Mouse (Mus musculus): ENCODE data around the gene Cym. TPM values are rescaled to one million over a fixed set of nuclear protein-coding genes. Genes with fewer than 3 reads are reported as not detected.

Gene Cym
- total RNA-seq, 1 experiment = not detected

GRCm38 (mm10) chr3:107180860-107181259 lies 40.7 kb downstream of the Cym start:
- no peak for DNase-seq (ENCODE audit: low read depth, low spot score)
- in situ Hi-C loops (cut with MboI; ENCODE audit: low sequenced_read_pairs in 2 of 2, unreplicated experiment in 2 of 2) = no loop called here
- Histone ChIP-seq H3K27ac (ENCODE audit: insufficient read depth, low read depth, low read length, poor library complexity, severe bottlenecking) (no peak overlapping the region), H3K4me1 (ENCODE audit: control insufficient read depth in 2 of 2, insufficient read depth in 2 of 2, low read length in 2 of 2, poor library complexity in 1 of 2) (no peaks in the 10 kb centered on the region), H3K4me3 (ENCODE audit: insufficient read depth in 1 of 2, low read depth in 1 of 2, low read length in 2 of 2, poor library complexity in 1 of 2, severe bottlenecking in 1 of 2) (no peak overlapping the region), H3K9me3 (ENCODE audit: control insufficient read depth, insufficient read depth, low read depth, low read length) (no peaks in the 10 kb centered on the region), H3K36me3 (ENCODE audit: control insufficient read depth, insufficient read depth, low read length, poor library complexity, severe bottlenecking) (no peaks in the 10 kb centered on the region), H3K9ac (ENCODE audit: insufficient read depth, low read depth, low read length, poor library complexity, severe bottlenecking) (no peak overlapping the region)
- TF ChIP-seq ZC3H11A (IDR thresholded peaks at IDR 0.05; ENCODE audit: borderline replicate concordance, low read depth, low read length) (no peak), MAFK (IDR thresholded peaks at IDR 0.05; ENCODE audit: insufficient read depth, low read depth, low read length) (no peak), ZNF384 (IDR thresholded peaks at IDR 0.05; ENCODE audit: low read depth, low read length) (no peak)

GRCm38 (mm10) chr3:107176501-107176900 lies 45.0 kb downstream of the Cym start:
- Histone ChIP-seq H3K27ac (ENCODE audit: insufficient read depth, low read depth, low read length, poor library complexity, severe bottlenecking) (no peak overlapping the region), H3K4me3 (ENCODE audit: insufficient read depth in 1 of 2, low read depth in 1 of 2, low read length in 2 of 2, poor library complexity in 1 of 2, severe bottlenecking in 1 of 2) (no peak overlapping the region), H3K36me3 (ENCODE audit: control insufficient read depth, insufficient read depth, low read length, poor library complexity, severe bottlenecking) (no peaks in the 10 kb centered on the region), H3K9me3 (ENCODE audit: control insufficient read depth, insufficient read depth, low read depth, low read length) (no peaks in the 10 kb centered on the region), H3K9ac (ENCODE audit: insufficient read depth, low read depth, low read length, poor library complexity, severe bottlenecking) (no peak overlapping the region), H3K4me1 (ENCODE audit: control insufficient read depth in 2 of 2, insufficient read depth in 2 of 2, low read length in 2 of 2, poor library complexity in 1 of 2) (no peaks in the 10 kb centered on the region)
- no peak for DNase-seq (ENCODE audit: low read depth, low spot score)
- TF ChIP-seq CHD2 (IDR thresholded peaks at IDR 0.05; ENCODE audit: low read depth, low read length) (no peak), MAFK (IDR thresholded peaks at IDR 0.05; ENCODE audit: insufficient read depth, low read depth, low read length) (no peak), HCFC1 (IDR thresholded peaks at IDR 0.05; ENCODE audit: borderline replicate concordance, insufficient read depth, low read length) (no peak), ZC3H11A (IDR thresholded peaks at IDR 0.05; ENCODE audit: borderline replicate concordance, low read depth, low read length) (no peak), ZNF384 (IDR thresholded peaks at IDR 0.05; ENCODE audit: low read depth, low read length) (no peak)
- in situ Hi-C loops (cut with MboI; ENCODE audit: low sequenced_read_pairs in 2 of 2, unreplicated experiment in 2 of 2) = no loop called here

- in situ Hi-C loops (cut with MboI; ENCODE audit: low sequenced_read_pairs in 2 of 2, unreplicated experiment in 2 of 2) = no loop called here
- Histone ChIP-seq H3K9me3 (ENCODE audit: control insufficient read depth, insufficient read depth, low read depth, low read length) (no peaks in the 10 kb centered on the region), H3K9ac (ENCODE audit: insufficient read depth, low read depth, low read length, poor library complexity, severe bottlenecking) (no peak overlapping the region), H3K4me1 (ENCODE audit: control insufficient read depth in 2 of 2, insufficient read depth in 2 of 2, low read length in 2 of 2, poor library complexity in 1 of 2) (no peaks in the 10 kb centered on the region), H3K27ac (ENCODE audit: insufficient read depth, low read depth, low read length, poor library complexity, severe bottlenecking) (no peak overlapping the region), H3K4me3 (ENCODE audit: insufficient read depth in 1 of 2, low read depth in 1 of 2, low read length in 2 of 2, poor library complexity in 1 of 2, severe bottlenecking in 1 of 2) (no peak overlapping the region), H3K36me3 (ENCODE audit: control insufficient read depth, insufficient read depth, low read length, poor library complexity, severe bottlenecking) (no peaks in the 10 kb centered on the region)
- no peak for DNase-seq (ENCODE audit: low read depth, low spot score)
- no peak for TF ChIP-seq ZNF384 (IDR thresholded peaks at IDR 0.05; ENCODE audit: low read depth, low read length)
Measured at GRCm38 (mm10) chr3:107175486-107175885, 46.0 kb downstream of the Cym start.

DNA sequence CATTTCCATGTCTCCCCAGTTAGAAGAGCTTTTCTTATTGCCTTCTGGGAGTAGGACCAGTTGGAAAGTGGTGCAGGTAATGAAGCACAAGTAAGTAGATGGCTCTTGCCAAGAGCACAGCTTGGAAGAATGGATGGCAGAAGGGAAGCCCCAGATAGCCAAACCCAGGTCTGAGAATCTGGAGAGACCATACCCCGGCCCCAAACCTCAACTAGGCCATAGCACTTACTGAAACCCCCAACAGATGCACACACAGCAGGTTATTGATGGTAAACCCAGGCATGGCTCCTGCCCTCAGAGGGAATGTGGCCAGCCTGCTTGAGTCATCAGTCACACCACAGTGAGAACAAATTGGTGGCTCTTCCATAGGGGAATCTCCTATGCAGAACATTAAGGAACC lies 49.0 kb downstream of the Cym start:
- in situ Hi-C loops (cut with MboI; ENCODE audit: low sequenced_read_pairs in 2 of 2, unreplicated experiment in 2 of 2) = no loop called here
- Histone ChIP-seq H3K9ac (ENCODE audit: insufficient read depth, low read depth, low read length, poor library complexity, severe bottlenecking) (no peak overlapping the region), H3K4me1 (ENCODE audit: control insufficient read depth in 2 of 2, insufficient read depth in 2 of 2, low read length in 2 of 2, poor library complexity in 1 of 2) (no peaks in the 10 kb centered on the region), H3K27ac (ENCODE audit: insufficient read depth, low read depth, low read length, poor library complexity, severe bottlenecking) (no peak overlapping the region), H3K9me3 (ENCODE audit: control insufficient read depth, insufficient read depth, low read depth, low read length) (no peaks in the 10 kb centered on the region), H3K4me3 (ENCODE audit: insufficient read depth in 1 of 2, low read depth in 1 of 2, low read length in 2 of 2, poor library complexity in 1 of 2, severe bottlenecking in 1 of 2) (no peak overlapping the region), H3K36me3 (ENCODE audit: control insufficient read depth, insufficient read depth, low read length, poor library complexity, severe bottlenecking) (no peaks in the 10 kb centered on the region)
- no peak for DNase-seq (ENCODE audit: low read depth, low spot score)
- TF ChIP-seq HCFC1 (IDR thresholded peaks at IDR 0.05; ENCODE audit: borderline replicate concordance, insufficient read depth, low read length) = no peak

DNA sequence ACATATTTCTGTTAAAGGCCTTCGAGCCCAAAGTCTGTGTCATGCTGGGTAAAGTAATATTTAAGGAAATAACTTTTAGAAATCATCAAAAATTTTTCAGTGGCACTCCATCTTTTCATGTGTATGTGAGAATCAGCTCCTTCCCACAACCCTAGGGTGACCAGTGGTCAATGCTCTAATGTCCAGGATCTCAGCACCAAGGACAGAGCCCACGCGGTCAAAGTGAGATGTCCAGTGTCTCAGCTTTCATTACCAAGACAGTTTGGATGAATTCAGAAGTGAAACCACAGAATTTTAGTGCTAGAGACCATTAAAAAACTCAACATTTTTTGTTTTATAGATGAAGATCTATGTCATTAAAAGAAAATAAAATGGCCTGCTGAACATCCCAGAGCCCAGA lies 49.6 kb downstream of the Cym start:
- in situ Hi-C loops (cut with MboI; ENCODE audit: low sequenced_read_pairs in 2 of 2, unreplicated experiment in 2 of 2) = no loop called here
- Histone ChIP-seq H3K4me1 (ENCODE audit: control insufficient read depth in 2 of 2, insufficient read depth in 2 of 2, low read length in 2 of 2, poor library complexity in 1 of 2) (no peaks in the 10 kb centered on the region), H3K4me3 (ENCODE audit: insufficient read depth in 1 of 2, low read depth in 1 of 2, low read length in 2 of 2, poor library complexity in 1 of 2, severe bottlenecking in 1 of 2) (no peak overlapping the region), H3K9me3 (ENCODE audit: control insufficient read depth, insufficient read depth, low read depth, low read length) (no peaks in the 10 kb centered on the region), H3K27ac (ENCODE audit: insufficient read depth, low read depth, low read length, poor library complexity, severe bottlenecking) (no peak overlapping the region), H3K9ac (ENCODE audit: insufficient read depth, low read depth, low read length, poor library complexity, severe bottlenecking) (no peak overlapping the region), H3K36me3 (ENCODE audit: control insufficient read depth, insufficient read depth, low read length, poor library complexity, severe bottlenecking) (no peaks in the 10 kb centered on the region)
- no peak for DNase-seq (ENCODE audit: low read depth, low spot score)
- no peak for TF ChIP-seq HCFC1 (IDR thresholded peaks at IDR 0.05; ENCODE audit: borderline replicate concordance, insufficient read depth, low read length)
- TF ChIP-seq ZNF384 (IDR thresholded peaks at IDR 0.05; ENCODE audit: low read depth, low read length) = no peak
- TF ChIP-seq ZC3H11A (IDR thresholded peaks at IDR 0.05; ENCODE audit: borderline replicate concordance, low read depth, low read length) = no peak
- no peak for TF ChIP-seq CHD2 (IDR thresholded peaks at IDR 0.05; ENCODE audit: low read depth, low read length)
- TF ChIP-seq MAFK (IDR thresholded peaks at IDR 0.05; ENCODE audit: insufficient read depth, low read depth, low read length) = no peak
